Mouse (Mus musculus): ENCODE data around the gene Rflnb. TPM values are rescaled to one million over a fixed set of nuclear protein-coding genes. Genes with fewer than 3 reads are reported as not detected.
"Not testable (repeated sequence)": the region's sequence is repeated elsewhere in the genome, so short reads cannot be mapped to it uniquely, and the experiment has no call there.

The Rflnb gene
- polyA plus RNA-seq, 1 experiment = 21.5 TPM

DNA sequence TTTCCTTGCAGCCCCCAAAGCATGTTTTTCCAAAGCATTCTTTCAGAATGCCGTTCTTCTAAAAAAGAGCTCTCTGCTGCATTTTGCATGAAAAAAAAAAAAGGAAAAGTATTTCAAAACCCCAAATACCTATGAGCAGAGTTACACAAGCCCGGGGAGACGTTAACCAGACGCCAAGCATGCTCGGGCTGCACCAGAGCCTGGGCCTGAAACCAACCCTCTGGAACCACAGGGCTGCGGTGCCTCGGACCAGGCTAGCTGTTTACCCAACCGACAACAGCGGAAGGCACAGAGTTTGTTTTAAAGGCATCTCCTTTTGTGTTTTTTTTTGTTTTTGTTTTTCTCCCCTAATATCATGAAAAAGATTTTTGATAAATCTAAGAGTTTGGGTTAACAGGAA lies 6.7 kb downstream of the Rflnb start:
- no peaks in the 10 kb centered on the region; the same call in 1 of the 2 replicates for H3K4me1 ChIP-seq (ENCODE audit: control insufficient read depth, insufficient read depth, insufficient read length, low read length)
- H3K27me3 ChIP-seq (ENCODE audit: control insufficient read depth, insufficient read depth, low read length) = no peaks in the 10 kb centered on the region
- no peak overlapping the region for H3K4me3 ChIP-seq (ENCODE audit: low read depth, low read length)
- peaks cover 25% of the 10 kb centered on the region for H3K36me3 ChIP-seq (ENCODE audit: control insufficient read depth, insufficient read depth, low read length)
- no peak overlapping the region for H3K27ac ChIP-seq (ENCODE audit: insufficient read depth, low read depth, low read length)
- TF ChIP-seq CTCF (IDR thresholded peaks at IDR 0.05; ENCODE audit: extremely low read depth, insufficient read length, insufficient replicate concordance, low read depth, low read length) (no peak), POLR2A (IDR thresholded peaks at IDR 0.05; ENCODE audit: low read depth, low read length) (no peak)
- 80% methylated on average over 9 of the region's 9 CpGs for WGBS

DNA sequence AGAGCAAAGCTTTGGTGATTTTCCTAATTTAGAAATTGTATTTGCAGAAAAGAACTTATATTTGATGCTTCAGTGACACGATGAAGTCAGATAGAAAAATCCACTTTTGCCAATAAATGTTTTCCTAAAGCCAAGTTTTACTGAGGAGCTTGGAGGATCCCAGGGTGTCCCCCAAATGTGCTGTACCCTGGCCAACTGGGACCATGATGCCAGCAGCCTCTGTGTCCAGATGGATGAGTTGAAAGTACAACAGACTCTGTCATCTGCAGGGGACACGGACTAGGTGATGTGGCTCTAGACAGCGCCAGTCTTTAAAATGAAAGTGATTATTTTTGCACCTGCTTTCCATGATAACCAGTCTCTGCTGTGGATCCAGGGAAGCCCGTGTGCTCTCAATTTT lies 7.7 kb downstream of the Rflnb start:
- H3K4me3 ChIP-seq (ENCODE audit: low read depth, low read length) = no peak overlapping the region
- H3K27me3 ChIP-seq (ENCODE audit: control insufficient read depth, insufficient read depth, low read length) = no peaks in the 10 kb centered on the region
- no peak overlapping the region for H3K27ac ChIP-seq (ENCODE audit: insufficient read depth, low read depth, low read length)
- no peak for TF ChIP-seq POLR2A (IDR thresholded peaks at IDR 0.05; ENCODE audit: low read depth, low read length)
- TF ChIP-seq CTCF (IDR thresholded peaks at IDR 0.05; ENCODE audit: extremely low read depth, insufficient read length, insufficient replicate concordance, low read depth, low read length) = no peak
- H3K4me1 ChIP-seq (ENCODE audit: control insufficient read depth, insufficient read depth, insufficient read length, low read length) = no peaks in the 10 kb centered on the region
- 66% methylated on average over 4 of the region's 4 CpGs for WGBS
- H3K36me3 ChIP-seq (ENCODE audit: control insufficient read depth, insufficient read depth, low read length) = peaks cover 24% of the 10 kb centered on the region

DNA sequence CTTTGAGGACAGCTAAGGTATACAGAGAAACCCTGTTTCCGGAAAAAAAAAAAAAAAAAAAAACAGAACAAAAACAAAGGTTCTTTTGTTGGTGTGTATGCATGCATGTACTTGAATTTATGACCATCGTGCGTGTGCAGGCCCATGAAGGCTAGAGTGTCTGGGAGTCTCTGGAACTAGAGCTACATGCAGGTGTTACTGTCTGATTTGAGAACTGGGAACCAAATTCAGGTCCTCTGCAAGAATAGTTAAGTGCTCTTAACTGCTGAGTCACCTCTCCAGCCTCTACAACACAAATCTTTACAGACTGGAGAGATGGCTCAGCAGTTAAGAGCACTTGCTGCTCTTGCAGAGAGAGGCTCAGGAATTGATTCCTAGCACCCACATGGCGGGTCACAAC lies 11.8 kb downstream of the Rflnb start:
- no peak overlapping the region for H3K4me3 ChIP-seq (ENCODE audit: low read depth, low read length)
- WGBS = 50% methylated on average over 4 of the region's 4 CpGs
- TF ChIP-seq POLR2A (IDR thresholded peaks at IDR 0.05; ENCODE audit: low read depth, low read length) (no peak), CTCF (IDR thresholded peaks at IDR 0.05; ENCODE audit: extremely low read depth, insufficient read length, insufficient replicate concordance, low read depth, low read length) (no peak)
- peaks cover 17% of the 10 kb centered on the region; the same call in 1 of the 2 replicates for H3K4me1 ChIP-seq (ENCODE audit: control insufficient read depth, insufficient read depth, insufficient read length, low read length)
- no peaks in the 10 kb centered on the region for H3K27me3 ChIP-seq (ENCODE audit: control insufficient read depth, insufficient read depth, low read length)
- peaks cover 6% of the 10 kb centered on the region; the same call in 1 of the 2 replicates for H3K36me3 ChIP-seq (ENCODE audit: control insufficient read depth, insufficient read depth, low read length)
- H3K27ac ChIP-seq (ENCODE audit: insufficient read depth, low read depth, low read length) = no peak overlapping the region

DNA sequence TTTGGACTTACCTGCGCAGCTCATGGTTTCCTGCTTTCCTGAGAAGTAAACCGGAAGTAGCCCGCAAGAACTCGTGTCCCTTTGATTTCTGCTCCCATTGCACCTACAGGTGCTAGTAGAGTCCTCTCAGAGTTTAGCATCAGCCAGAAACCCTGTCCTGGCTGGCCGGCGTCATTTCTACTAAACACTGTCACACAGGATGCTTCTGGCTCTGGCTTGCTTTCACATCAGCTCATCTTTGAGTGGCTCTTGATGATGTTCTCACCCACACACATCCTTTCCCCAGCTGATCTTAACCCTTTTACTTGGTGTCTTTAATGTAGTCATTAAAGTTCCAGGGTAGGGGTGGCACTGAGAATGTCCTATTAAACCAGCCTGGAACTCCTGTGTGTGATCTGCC lies 12.3 kb downstream of the Rflnb start:
- 74% methylated on average over 6 of the region's 6 CpGs for WGBS
- Histone ChIP-seq H3K36me3 (ENCODE audit: control insufficient read depth, insufficient read depth, low read length) (peaks cover 5% of the 10 kb centered on the region; the same call in 1 of the 2 replicates), H3K4me1 (ENCODE audit: control insufficient read depth, insufficient read depth, insufficient read length, low read length) (peaks cover 20% of the 10 kb centered on the region; the same call in 1 of the 2 replicates), H3K27me3 (ENCODE audit: control insufficient read depth, insufficient read depth, low read length) (no peaks in the 10 kb centered on the region), H3K4me3 (ENCODE audit: low read depth, low read length) (no peak overlapping the region), H3K27ac (ENCODE audit: insufficient read depth, low read depth, low read length) (peak overlapping the region; percentile 30)
- TF ChIP-seq CTCF (IDR thresholded peaks at IDR 0.05; ENCODE audit: extremely low read depth, insufficient read length, insufficient replicate concordance, low read depth, low read length) (no peak), POLR2A (IDR thresholded peaks at IDR 0.05; ENCODE audit: low read depth, low read length) (no peak)

DNA sequence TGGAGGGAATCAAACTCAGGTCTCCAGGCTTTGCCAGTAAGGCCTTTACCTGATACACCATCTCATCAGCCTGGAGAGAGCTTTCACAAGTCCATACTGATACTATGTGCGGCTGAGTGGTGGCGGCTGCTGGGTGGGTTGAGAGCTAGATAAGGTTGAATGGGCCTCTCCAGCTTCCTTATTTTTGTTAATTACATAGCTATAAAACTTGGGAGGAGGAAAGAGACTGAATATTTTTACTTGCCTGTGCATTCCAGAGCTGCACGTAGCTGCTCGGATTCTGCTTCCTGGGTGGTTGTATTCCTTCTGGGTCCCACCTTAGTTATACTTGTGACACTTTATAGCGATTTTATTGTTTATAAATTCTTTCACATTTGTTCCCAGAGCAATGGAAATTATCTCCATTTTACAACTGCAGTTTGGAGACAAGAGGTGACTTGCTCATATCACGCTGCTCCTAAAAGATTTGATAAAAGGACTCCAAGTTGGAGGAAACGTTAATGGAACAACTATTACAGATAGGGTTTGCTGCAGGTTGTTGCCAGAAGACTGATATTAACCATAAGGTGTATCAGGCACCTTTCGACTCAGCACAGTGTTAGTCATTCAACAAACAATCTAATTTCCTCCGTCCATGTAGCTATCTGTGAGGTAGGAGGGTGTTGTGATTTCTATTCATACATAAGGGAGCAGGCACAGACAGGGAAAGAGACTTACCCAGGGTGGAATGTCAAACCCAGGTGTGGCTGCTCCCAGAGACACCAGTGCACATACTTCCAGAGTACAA lies 16.6 kb downstream of the Rflnb start:
- no peak for TF ChIP-seq CTCF (IDR thresholded peaks at IDR 0.05; ENCODE audit: extremely low read depth, insufficient read length, insufficient replicate concordance, low read depth, low read length)
- TF ChIP-seq POLR2A (IDR thresholded peaks at IDR 0.05; ENCODE audit: low read depth, low read length) = no peak; the same call in 1 of the 2 replicates
- Histone ChIP-seq H3K4me3 (ENCODE audit: low read depth, low read length) (no peak overlapping the region), H3K4me1 (ENCODE audit: control insufficient read depth, insufficient read depth, insufficient read length, low read length) (peaks cover 34% of the 10 kb centered on the region; the same call in 1 of the 2 replicates), H3K27me3 (ENCODE audit: control insufficient read depth, insufficient read depth, low read length) (no peaks in the 10 kb centered on the region), H3K36me3 (ENCODE audit: control insufficient read depth, insufficient read depth, low read length) (no peaks in the 10 kb centered on the region), H3K27ac (ENCODE audit: insufficient read depth, low read depth, low read length) (peak overlapping the region; percentile 100)
- 34% methylated on average over 9 of the region's 9 CpGs for WGBS

DNA sequence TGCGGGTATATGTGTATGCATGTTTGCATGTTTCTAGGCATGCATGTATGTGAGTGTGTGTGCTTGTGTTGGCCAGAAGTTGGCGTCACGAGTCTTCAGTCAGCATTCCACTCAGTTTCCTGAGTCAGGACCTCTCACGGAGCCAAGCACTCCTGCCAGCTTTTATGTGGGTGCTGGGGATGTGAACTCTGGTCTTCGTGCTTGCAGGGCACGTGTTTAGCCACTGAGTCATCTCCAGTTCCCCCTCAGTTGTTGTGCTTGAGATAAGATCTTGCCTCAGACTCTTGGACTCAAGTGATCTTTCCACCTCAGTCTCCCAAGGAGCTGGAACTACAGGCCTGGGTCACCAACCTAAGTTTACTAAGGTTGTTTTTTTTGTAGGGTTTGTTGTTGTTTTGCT lies 18.5 kb downstream of the Rflnb start:
- peak overlapping the region; percentile 60; the same call in 1 of the 2 replicates for H3K27ac ChIP-seq (ENCODE audit: insufficient read depth, low read depth, low read length)
- 49% methylated on average over 6 of the region's 6 CpGs for WGBS
- H3K4me3 ChIP-seq (ENCODE audit: low read depth, low read length) = no peak overlapping the region
- peaks cover 34% of the 10 kb centered on the region; the same call in 1 of the 2 replicates for H3K4me1 ChIP-seq (ENCODE audit: control insufficient read depth, insufficient read depth, insufficient read length, low read length)
- no peaks in the 10 kb centered on the region for H3K27me3 ChIP-seq (ENCODE audit: control insufficient read depth, insufficient read depth, low read length)
- TF ChIP-seq CTCF (IDR thresholded peaks at IDR 0.05; ENCODE audit: extremely low read depth, insufficient read length, insufficient replicate concordance, low read depth, low read length) (no peak), POLR2A (IDR thresholded peaks at IDR 0.05; ENCODE audit: low read depth, low read length) (no peak)
- H3K36me3 ChIP-seq (ENCODE audit: control insufficient read depth, insufficient read depth, low read length) = no peaks in the 10 kb centered on the region

DNA sequence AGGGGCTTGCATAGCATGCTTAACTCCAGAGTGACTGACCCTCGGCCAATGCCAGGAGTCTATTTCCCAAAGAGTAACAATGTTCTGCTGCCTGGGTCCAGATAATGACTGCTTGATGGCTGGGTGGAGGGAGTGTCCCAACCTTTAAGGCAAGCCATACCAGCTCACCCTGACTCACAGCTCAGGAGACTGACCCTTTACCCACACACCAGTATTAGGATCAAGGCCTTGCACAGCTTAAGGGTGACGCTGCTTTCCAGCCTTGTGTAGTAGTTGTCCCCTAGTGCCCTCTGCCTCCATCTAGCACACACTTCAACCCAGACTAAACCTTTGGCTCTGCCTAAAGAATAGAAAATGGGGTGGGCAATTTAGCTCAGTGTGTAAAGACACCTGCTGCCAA lies 19.4 kb downstream of the Rflnb start:
- 80% methylated on average over 2 of the region's 2 CpGs for WGBS
- peak overlapping the region; percentile 27; the same call in 1 of the 2 replicates for H3K27ac ChIP-seq (ENCODE audit: insufficient read depth, low read depth, low read length)
- H3K27me3 ChIP-seq (ENCODE audit: control insufficient read depth, insufficient read depth, low read length) = no peaks in the 10 kb centered on the region
- no peak overlapping the region for H3K4me3 ChIP-seq (ENCODE audit: low read depth, low read length)
- TF ChIP-seq POLR2A (IDR thresholded peaks at IDR 0.05; ENCODE audit: low read depth, low read length) = no peak
- no peak for TF ChIP-seq CTCF (IDR thresholded peaks at IDR 0.05; ENCODE audit: extremely low read depth, insufficient read length, insufficient replicate concordance, low read depth, low read length)
- H3K36me3 ChIP-seq (ENCODE audit: control insufficient read depth, insufficient read depth, low read length) = no peaks in the 10 kb centered on the region
- H3K4me1 ChIP-seq (ENCODE audit: control insufficient read depth, insufficient read depth, insufficient read length, low read length) = peaks cover 33% of the 10 kb centered on the region; the same call in 1 of the 2 replicates

DNA sequence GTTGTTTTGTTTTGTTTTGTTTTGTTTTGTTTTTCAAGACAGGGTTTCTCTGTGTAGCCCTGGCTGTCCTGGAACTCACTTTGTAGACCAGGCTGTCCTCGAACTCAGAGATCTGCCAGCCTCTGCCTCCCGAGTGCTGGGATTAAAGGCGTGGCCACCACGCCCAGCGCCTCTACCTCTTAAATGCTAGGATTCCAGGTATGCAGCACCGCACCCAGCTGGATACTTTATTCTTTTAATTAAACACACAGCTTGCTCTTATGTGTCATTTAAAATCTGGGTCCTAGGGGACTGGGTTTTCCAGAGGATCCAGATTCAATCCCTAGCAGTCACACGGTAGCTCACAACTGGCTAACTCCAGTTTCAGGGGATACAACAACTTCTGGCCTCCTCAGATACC lies 23.3 kb downstream of the Rflnb start:
- 90% methylated on average over 7 of the region's 7 CpGs for WGBS
- H3K4me3 ChIP-seq (ENCODE audit: low read depth, low read length) = not testable (repeated sequence)

More for the DNA sequence above, 23.3 kb downstream of the Rflnb start:
- H3K4me1 ChIP-seq (ENCODE audit: control insufficient read depth, insufficient read depth, insufficient read length, low read length) = peaks cover 17% of the 10 kb centered on the region
- H3K36me3 ChIP-seq (ENCODE audit: control insufficient read depth, insufficient read depth, low read length); H3K27ac ChIP-seq (ENCODE audit: insufficient read depth, low read depth, low read length); H3K27me3 ChIP-seq (ENCODE audit: control insufficient read depth, insufficient read depth, low read length): not testable (repeated sequence)

All from small intestine, adult 2 months (tissue).